Mouse (Mus musculus): Measurements from ENCODE around the gene Lpar4.

DNA sequence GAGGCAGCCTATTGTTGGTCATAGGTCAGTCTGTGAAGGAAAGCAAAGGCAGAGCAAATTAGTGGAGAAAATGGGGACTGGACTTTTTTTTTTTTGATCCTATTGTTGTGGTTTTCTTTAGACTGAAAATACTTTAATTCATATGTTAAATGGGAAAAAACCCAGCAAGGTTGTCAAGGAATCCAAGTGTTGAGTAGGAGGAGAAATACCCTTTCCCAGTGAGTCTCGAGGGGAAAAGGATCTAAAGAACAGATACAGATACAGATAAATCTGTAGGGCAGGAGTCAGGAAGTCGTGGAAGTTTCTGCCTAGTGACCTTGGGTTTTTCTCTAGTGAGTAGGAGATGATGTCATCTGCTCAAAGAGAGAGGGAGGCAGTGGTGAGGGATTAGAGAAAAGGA lies 30.6 kb downstream of the Lpar4 start:
- no peak for TF ChIP-seq CTCF (IDR thresholded peaks at IDR 0.05; ENCODE audit: insufficient read depth, low read depth, low read length)
- TF ChIP-seq POLR2A (IDR thresholded peaks at IDR 0.05; ENCODE audit: insufficient read depth, low read depth, low read length) = no peak

All from olfactory bulb, adult 2 months (tissue).